Mouse (Mus musculus): ENCODE results near the gene Gcsh. TPM values are rescaled to one million over a fixed set of nuclear protein-coding genes. Genes with fewer than 3 reads are reported as not detected.

Gcsh gene
- total RNA-seq, 2 experiments from 2014 or later = 39.1 to 47.5 TPM

DNA sequence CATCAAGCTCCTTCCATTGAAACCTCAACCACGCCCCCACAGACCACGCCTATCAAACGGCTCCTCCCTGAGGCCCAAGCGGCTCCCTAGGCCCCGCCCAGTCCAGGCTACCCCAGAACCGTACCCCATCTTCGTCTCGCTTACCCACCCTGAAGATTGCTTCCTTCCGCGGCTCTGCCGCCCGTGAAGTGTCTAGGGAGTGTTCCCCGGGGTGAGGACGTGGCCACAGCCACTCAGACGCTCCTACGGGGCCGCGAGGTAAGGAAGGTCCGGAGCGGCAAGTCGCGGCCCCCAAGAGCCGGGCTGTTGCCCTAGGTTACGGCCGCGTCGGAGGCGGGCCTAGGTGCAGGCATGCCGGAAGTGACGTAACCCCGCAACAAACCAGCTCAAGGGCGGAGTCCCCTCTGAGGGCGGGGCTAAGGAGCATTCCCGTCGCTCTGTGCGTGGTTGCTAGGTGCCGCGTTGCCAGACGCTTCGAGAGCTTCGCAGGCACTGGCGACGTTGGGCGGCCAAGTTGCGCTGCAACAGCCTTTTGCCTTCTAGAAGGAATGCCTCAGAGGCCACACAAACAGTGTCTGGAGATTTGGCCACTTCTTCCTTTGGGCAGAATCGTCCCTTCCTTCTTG, 14.6 kb downstream of the Gcsh start, which contains the start of gene 1700030J22Rik:
Gene 1700030J22Rik, minus strand, starts transcription at position 329 of the 626 bp plus-strand sequence.
- peak; percentile 97 to 98 for DNase-seq (ENCODE audit: low spot score in 2 of 2)

- DNase-seq (ENCODE audit: low spot score in 2 of 2) = no peak
Measured at GRCm38 (mm10) chr8:116978052-116978451, 15.3 kb downstream of the Gcsh start.

- DNase-seq (ENCODE audit: low spot score in 2 of 2) = no peak
Measured at GRCm38 (mm10) chr8:116975606-116976005, 17.7 kb downstream of the Gcsh start.

GRCm38 (mm10) chr8:116975066-116975465, 18.3 kb downstream of the Gcsh start:
- DNase-seq (ENCODE audit: low spot score in 2 of 2) = no peak

DNA sequence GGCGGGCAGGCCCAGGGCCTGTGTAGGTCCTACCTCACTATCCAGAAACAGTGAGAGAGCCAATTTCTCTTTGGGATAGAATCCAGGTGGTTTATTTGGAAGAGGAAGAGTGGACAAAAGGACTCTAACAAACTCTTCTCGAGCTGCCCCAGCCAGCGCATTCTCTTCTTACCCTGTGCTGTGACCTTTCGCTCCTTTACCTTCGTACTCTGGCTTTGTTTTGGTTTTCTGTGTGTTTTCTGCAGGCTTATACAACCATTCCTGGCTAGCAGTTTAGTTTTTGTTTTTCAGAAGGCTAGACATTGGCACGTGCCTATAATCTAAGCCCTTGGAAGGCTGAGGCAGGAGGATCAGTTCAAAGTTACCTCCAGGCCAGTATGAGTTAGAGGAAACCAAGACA, 23.8 kb downstream of the Gcsh start:
- DNase-seq (ENCODE audit: low spot score in 2 of 2) = no peak

DNA sequence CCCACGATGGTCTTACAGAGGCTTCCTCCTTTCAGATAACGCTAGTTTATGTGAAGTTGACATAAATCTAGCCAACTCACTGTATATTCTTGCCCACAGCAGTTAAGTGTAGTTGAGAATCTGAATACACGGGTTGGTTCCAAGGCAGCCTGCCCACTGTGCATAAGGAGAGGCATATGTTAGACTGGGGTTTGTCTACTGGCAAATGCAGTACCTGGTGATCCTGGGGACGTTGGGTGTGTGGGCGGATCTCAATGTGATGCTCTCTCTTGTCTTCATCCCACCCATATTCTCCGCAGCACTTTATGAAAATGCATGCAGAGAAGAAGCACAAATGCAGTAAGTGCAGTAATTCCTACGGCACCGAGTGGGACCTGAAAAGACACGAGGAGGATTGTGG, 38.9 kb downstream of the Gcsh start:
- peak; percentile 86 to 90 for DNase-seq (ENCODE audit: low spot score in 2 of 2)

DNA sequence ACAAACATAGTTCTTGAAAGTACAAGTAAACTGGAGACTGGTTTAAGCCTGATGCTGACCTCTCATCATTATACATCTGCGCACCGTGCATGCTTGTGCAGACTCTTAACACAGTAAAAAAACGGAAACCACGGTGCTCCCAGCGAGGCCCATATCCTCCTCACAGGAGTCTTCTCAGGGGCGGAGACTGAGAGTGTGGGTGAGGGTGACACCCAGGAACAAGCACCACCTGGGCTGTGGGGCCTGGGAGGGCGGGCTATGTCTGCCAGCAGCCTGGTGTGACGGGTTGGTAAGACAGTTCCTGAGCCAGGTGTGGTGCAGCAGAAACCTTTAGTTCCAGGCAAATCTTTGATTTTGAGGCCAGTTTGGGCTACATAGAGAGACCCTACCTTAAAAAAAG, 40.9 kb downstream of the Gcsh start:
- DNase-seq (ENCODE audit: low spot score in 2 of 2) = no peak

DNA sequence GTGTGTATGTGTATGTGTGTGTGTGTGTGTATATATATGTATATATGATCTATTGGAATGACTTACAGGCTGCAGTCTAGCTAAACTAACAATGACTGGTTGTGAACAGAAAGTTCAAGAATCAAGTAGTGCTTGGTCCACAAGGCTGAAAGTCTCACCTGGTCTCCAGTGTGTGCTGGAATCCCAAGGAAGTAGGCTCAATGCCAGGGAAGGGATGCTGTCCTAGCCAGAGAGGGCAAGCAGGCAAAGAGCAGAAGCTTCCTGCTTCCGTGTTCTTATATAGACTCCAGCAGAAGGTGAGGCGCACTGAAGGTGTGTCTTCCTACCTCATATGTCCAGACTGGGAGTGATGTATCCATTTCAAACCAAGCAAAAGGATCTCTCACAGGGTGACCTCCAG, 41.6 kb downstream of the Gcsh start:
- no peak for DNase-seq (ENCODE audit: low spot score in 2 of 2)

DNA sequence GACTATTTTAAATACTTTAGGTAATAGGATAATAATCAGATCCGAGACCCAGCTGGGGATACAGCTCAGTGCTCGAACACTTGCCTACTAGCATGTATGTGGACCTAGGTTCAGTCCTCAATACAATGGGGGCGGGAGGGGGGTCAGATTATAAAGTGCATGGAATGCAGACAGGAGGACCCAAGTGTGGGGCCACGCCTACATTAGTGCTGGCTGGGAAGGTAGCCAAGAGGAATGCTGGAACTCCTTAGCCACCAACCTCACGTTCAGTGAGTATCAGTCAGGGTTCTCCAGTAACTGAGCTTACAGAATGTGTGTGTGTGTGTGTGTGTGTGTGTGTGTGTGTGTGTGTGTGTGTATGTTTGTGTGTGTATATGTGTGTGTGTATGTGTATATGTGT, 42.0 kb downstream of the Gcsh start:
- DNase-seq (ENCODE audit: low spot score in 2 of 2) = no peak

DNA sequence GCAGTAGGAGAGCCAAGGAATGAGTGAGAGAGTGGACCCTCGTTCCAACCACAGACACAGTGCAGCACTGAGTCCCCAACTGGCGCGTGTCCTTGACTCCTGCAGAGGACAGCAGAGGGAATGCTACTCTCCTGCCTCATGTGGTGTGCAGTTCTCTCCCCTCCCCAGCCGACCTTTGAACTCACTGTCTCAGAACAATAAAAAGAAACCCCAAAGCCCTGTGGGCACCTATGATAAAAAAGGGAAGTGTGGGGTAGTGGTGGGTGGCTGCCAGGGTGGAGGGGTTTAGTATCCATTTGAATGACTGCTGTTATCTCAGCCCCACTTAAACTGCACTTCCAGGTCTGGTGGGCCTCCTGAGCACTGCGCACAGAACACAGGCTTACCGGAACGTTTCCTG, 45.7 kb downstream of the Gcsh start:
- DNase-seq (ENCODE audit: low spot score in 2 of 2) = no peak

DNA sequence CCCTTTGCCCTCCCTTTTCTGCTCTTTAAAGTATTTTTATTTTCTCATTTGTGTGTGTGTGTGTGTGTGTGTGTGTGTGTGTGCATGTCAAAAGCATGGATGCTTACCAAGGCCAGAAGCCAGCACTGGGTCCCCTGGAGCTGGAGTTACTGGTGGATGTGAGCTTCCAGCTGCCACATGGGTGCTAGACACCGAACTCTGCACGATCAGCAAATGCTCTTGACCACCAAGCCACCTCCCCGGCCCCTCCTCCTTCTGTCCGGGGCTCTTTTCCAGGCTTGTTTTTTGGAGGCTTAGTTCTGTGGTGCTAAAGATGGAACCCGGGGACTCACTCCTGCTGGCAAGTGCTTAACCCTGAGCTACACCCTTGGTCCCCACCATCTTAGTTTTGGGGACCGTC, 46.5 kb downstream of the Gcsh start:
- no peak for DNase-seq (ENCODE audit: low spot score in 2 of 2)

DNA sequence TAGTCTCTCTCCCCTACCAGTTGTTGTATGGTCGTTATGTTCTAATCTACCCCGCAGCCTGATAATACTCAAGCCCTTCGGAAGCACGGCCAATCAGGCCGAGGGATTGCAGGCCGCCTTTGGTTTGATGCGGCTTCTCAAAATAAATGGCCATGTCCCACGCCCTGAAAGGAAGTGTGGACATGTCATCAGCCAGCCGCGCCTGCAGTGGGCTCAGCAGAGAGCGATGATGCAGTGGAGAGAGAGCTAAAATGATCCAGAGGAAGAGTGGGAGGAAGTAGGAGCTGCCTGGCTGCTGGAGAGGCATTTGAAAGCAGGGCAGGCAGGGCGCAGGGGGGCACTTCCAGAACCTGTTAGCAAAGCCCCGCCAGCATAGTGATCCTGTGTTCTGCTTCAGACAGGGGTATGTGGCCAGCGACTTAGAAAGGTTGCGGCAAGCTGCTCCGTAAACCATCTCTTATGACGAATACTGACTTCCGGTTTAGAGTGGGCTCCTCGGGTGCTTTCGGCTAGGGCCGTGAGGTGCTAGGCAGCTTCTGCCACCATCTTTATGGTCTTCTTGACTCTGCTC, 47.0 kb downstream of the Gcsh start:
- DNase-seq (ENCODE audit: low spot score in 2 of 2) = peak; percentile 59 to 76

- DNase-seq (ENCODE audit: low spot score in 2 of 2) = no peak
Measured at GRCm38 (mm10) chr8:116945169-116945910, 48.0 kb downstream of the Gcsh start.

DNA sequence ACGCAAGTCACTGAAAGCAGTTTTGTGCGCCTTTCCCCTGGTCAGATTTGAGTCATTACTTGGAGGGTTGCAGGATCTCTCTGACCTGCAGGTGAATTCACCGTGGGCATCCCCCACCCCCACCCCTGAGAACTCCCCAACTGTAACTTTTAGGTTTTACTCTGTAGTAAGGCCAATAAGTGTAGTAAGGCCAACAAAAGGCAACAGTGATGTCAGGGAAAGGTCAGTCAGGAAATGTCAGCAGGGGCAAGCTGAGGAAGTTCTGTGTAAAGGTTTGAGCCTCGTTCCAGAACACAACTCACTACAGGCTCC, 49.0 kb downstream of the Gcsh start:
- DNase-seq (ENCODE audit: low spot score in 2 of 2) = no peak

DNA sequence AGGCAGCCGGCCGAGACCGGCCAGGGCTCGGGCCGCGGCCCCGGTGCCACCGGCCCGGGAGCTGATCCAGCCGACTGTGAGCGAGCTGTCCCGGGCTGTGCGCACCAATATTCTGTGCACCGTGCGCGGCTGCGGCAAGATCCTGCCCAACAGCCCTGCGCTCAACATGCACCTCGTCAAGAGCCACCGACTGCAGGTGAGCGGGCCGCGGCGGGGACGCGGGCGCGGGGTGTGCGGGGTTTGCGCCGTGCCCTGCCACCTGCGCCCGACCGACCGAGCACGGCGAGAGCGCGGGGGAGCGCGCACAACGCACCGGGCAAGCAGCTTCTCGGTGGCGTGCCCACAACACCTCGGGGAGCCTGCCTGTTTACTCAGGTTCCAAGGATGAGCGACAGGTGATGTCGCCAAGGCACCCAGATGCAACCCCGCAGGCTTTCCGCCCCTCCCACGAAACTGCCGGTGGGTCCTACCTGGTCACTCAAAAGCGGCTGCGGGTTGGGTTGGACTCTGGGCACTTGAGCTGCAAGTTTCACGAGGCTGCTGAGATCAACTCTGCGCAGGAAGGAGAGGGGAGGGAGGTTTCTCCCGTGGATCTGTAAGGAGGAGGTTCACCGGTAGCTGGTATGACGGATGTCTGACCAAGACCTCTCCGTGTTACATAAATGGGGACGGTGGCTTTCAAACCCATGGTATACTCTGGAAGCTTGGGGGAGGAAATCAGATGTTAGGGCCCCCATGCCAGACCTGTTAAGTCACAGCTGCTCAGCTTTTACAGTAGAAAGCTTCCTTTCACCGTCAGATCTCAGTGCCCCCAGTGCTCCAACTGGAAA, 49.6 kb downstream of the Gcsh start:
- peak; percentile 35 to 47 for DNase-seq (ENCODE audit: low spot score in 2 of 2)

GRCm38 (mm10) chr8:116943161-116943554, 50.2 kb downstream of the Gcsh start, which contains the start of gene Atmin:
Gene Atmin (plus strand): TSS chr8:116943393.
- peak; percentile 81 to 89 for DNase-seq (ENCODE audit: low spot score in 2 of 2)

- DNase-seq (ENCODE audit: low spot score in 2 of 2) = no peak
Measured at GRCm38 (mm10) chr8:116942284-116943058, 50.9 kb downstream of the Gcsh start.

DNA sequence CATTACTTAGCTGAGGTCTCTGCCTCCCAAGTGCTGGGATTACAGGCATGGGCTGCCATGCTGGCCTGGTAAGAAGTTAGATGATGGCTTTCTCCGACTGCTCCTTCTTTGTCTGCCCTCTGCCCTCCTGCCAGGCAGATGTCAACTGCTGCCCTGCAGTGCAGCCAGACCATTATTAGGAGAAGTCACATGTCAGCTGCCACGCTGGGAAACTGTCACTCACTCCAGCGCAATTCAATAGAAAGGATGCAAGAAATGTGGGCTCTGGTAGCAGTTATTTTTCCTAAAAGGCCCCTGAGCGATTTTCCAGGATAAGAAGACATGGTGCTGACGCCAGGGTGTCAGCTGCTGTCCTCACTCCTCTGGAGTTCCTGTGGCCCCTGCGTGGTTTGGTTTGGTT, 57.8 kb downstream of the Gcsh start:
- DNase-seq (ENCODE audit: low spot score in 2 of 2) = no peak

GRCm38 (mm10) chr8:116934976-116935375, 58.4 kb downstream of the Gcsh start:
- DNase-seq (ENCODE audit: low spot score in 2 of 2) = no peak
